Mouse (Mus musculus) kidney, adult 2 months (tissue): ENCODE measurements at regions not wholly inside any gene's neighbourhood (a gene's known extent, or its start where the extent isn't known, plus 50 kb on each side); places are given as distances from the start of the nearest gene placed in this dataset.

Experiments
- DNase-seq: peaks from one replicate; pipeline ENCODE4 v3.0.0; 2021
- H3K27ac ChIP-seq: fragments of 200-500 bp; 2 replicates; pipeline ENCODE4 v1.5.1; 2012; ENCODE audit warnings: low read depth, low read length, control low read depth, inconsistent platforms; ENCODE audit not compliant: insufficient read depth
- H3K27me3 ChIP-seq: fragments of 200-500 bp; replicated peaks from 2 replicates; pipeline ENCODE4 v1.6.1; 2012; ENCODE audit warnings: mild to moderate bottlenecking, moderate library complexity, low read length, inconsistent platforms; ENCODE audit not compliant: control insufficient read depth, insufficient read depth
- H3K36me3 ChIP-seq: fragments of 200-500 bp; 2 replicates; pipeline ENCODE4 v1.6.1; 2012; ENCODE audit warnings: mild to moderate bottlenecking, moderate library complexity, low read length, inconsistent platforms; ENCODE audit not compliant: control insufficient read depth, insufficient read depth
- H3K4me1 ChIP-seq: fragments of 200-500 bp; 2 replicates; pipeline ENCODE4 v1.6.1; 2011; ENCODE audit warnings: low read length; ENCODE audit not compliant: control insufficient read depth, insufficient read depth
- H3K4me3 ChIP-seq: fragments of 200-500 bp; 2 replicates; pipeline ENCODE4 v1.5.1; 2011; ENCODE audit warnings: mild to moderate bottlenecking, low read depth, low read length, control low read depth; ENCODE audit not compliant: insufficient read depth
- CTCF ChIP-seq: fragments of 200-500 bp; conservative IDR thresholded peaks from 2 replicates; pipeline ENCODE4 v1.5.1; 2011; ENCODE audit warnings: low read depth, mild to moderate bottlenecking, control low read depth, low read length, moderate library complexity, mixed read lengths; ENCODE audit not compliant: insufficient read depth, insufficient read length
- POLR2A ChIP-seq: fragments of 200-500 bp; IDR thresholded peaks from one replicate; pipeline ENCODE4 v1.6.1; 2011; ENCODE audit warnings: low read depth, low read length, control low read depth
- WGBS: fragments of 180-500 bp; shearing (Covaris S2); methylation state at CpG from one replicate; pipeline ENCODE4 v1.1.7; 2018; 5-methylcytosine and 5-hydroxymethylcytosine counted together

GRCm38 (mm10) chr13:69272506-69272905 lies 261.0 kb upstream of the Nsun2 start:
- no peak for DNase-seq
- no peaks in the 10 kb centered on the region for H3K4me1 ChIP-seq
- TF ChIP-seq CTCF: no peak
- TF ChIP-seq POLR2A: no peak
- WGBS: 40% methylated on average over 3 of the region's 3 CpGs
- H3K36me3 ChIP-seq: no peaks in the 10 kb centered on the region
- H3K4me3 ChIP-seq: no peak overlapping the region
- H3K27me3 ChIP-seq: no peaks in the 10 kb centered on the region
- H3K27ac ChIP-seq: no peak overlapping the region

- 83% methylated on average over 8 of the region's 8 CpGs for WGBS
- Histone ChIP-seq H3K27me3 (no peaks in the 10 kb centered on the region), H3K36me3 (no peaks in the 10 kb centered on the region), H3K27ac (no peak overlapping the region), H3K4me1 (no peaks in the 10 kb centered on the region), H3K4me3 (no peak overlapping the region)
- DNase-seq: no peak
- no peak for TF ChIP-seq CTCF
- no peak for TF ChIP-seq POLR2A
Measured at GRCm38 (mm10) chr13:69279647-69280046, 253.9 kb upstream of the Nsun2 start.

- TF ChIP-seq CTCF (no peak), POLR2A (no peak)
- WGBS: 81% methylated on average over 1 of the region's 1 CpGs
- no peak overlapping the region for H3K27ac ChIP-seq
- no peaks in the 10 kb centered on the region for H3K36me3 ChIP-seq
- no peaks in the 10 kb centered on the region for H3K4me1 ChIP-seq
- H3K27me3 ChIP-seq: no peaks in the 10 kb centered on the region
- no peak for DNase-seq
- H3K4me3 ChIP-seq: no peak overlapping the region
Measured at GRCm38 (mm10) chr13:69294483-69294882, 239.1 kb upstream of the Nsun2 start.

GRCm38 (mm10) chr13:69303316-69303715 lies 230.2 kb upstream of the Nsun2 start:
- Histone ChIP-seq H3K36me3 (no peaks in the 10 kb centered on the region), H3K27me3 (no peaks in the 10 kb centered on the region), H3K4me1 (no peaks in the 10 kb centered on the region), H3K4me3 (no peak overlapping the region), H3K27ac (no peak overlapping the region)
- no peak for TF ChIP-seq CTCF
- no peak for TF ChIP-seq POLR2A
- no peak for DNase-seq
- 89% methylated on average over 2 of the region's 2 CpGs for WGBS

GRCm38 (mm10) chr13:69330412-69331000 lies 203.0 kb upstream of the Nsun2 start:
- no peak for TF ChIP-seq POLR2A
- TF ChIP-seq CTCF: no peak
- WGBS: 76% methylated on average over 8 of the region's 8 CpGs
- H3K36me3 ChIP-seq: no peaks in the 10 kb centered on the region

GRCm38 (mm10) chr13:69331537-69332435 lies 201.8 kb upstream of the Nsun2 start:
- DNase-seq: no peak

More at GRCm38 (mm10) chr13:69330412-69331000, 203.0 kb upstream of the Nsun2 start:
- Histone ChIP-seq H3K4me1 (no peaks in the 10 kb centered on the region), H3K4me3 (no peak overlapping the region), H3K27ac (no peak overlapping the region), H3K27me3 (no peaks in the 10 kb centered on the region)
- DNase-seq: no peak

GRCm38 (mm10) chr13:69343806-69344205 lies 189.7 kb upstream of the Nsun2 start:
- no peak for DNase-seq
- TF ChIP-seq CTCF (no peak), POLR2A (no peak)

More at GRCm38 (mm10) chr13:69331537-69332435, 201.8 kb upstream of the Nsun2 start:
- H3K36me3 ChIP-seq: no peaks in the 10 kb centered on the region
- H3K4me3 ChIP-seq: no peak overlapping the region
- WGBS: 35% methylated on average over 19 of the region's 19 CpGs
- no peak overlapping the region for H3K27ac ChIP-seq
- H3K27me3 ChIP-seq: no peaks in the 10 kb centered on the region
- TF ChIP-seq POLR2A (no peak), CTCF (no peak)
- no peaks in the 10 kb centered on the region for H3K4me1 ChIP-seq

More at GRCm38 (mm10) chr13:69343806-69344205, 189.7 kb upstream of the Nsun2 start:
- H3K27ac ChIP-seq: no peak overlapping the region
- no peak overlapping the region for H3K4me3 ChIP-seq
- H3K4me1 ChIP-seq: no peaks in the 10 kb centered on the region
- H3K36me3 ChIP-seq: no peaks in the 10 kb centered on the region
- H3K27me3 ChIP-seq: no peaks in the 10 kb centered on the region
